Mouse (Mus musculus) large intestine, adult 2 months (tissue): ENCODE data around the gene Tbrg4. TPM values are rescaled to one million over a fixed set of nuclear protein-coding genes. Genes with fewer than 3 reads are reported as not detected.

Source experiments
- DNase-seq: peaks from one replicate; pipeline ENCODE4 v3.0.0-alpha.2; 2012; ENCODE audit warnings: low read depth, low spot score
- WGBS: fragments of 180-500 bp; shearing (Covaris S2); methylation state at CpG from one replicate; pipeline ENCODE4 v1.1.7; 2018; 5-methylcytosine and 5-hydroxymethylcytosine counted together
- polyA plus RNA-seq: library from polyadenylated mRNA; depleted of rRNA; stranded (reverse); fragments of >200 nt; gene quantifications from 2 replicates; pipeline ENCODE4 v1.2.3, GENCODE M21; 2012

The Tbrg4 gene
- polyA plus RNA-seq, 1 experiment = 110 TPM

GRCm38 (mm10) chr11:6596205-6596604 lies 29.7 kb downstream of the Tbrg4 start:
- 92% methylated on average over 6 of the region's 6 CpGs for WGBS
- no peak for DNase-seq

GRCm38 (mm10) chr11:6595339-6595738 lies 30.5 kb downstream of the Tbrg4 start:
- DNase-seq = no peak
- WGBS = 88% methylated on average over 5 of the region's 5 CpGs

- no peak for DNase-seq
- WGBS = 82% methylated on average over 6 of the region's 6 CpGs
Observed at GRCm38 (mm10) chr11:6594845-6595244, 31.0 kb downstream of the Tbrg4 start.

GRCm38 (mm10) chr11:6593406-6593805 lies 32.5 kb downstream of the Tbrg4 start:
- DNase-seq = no peak
- 78% methylated on average over 11 of the region's 11 CpGs for WGBS

GRCm38 (mm10) chr11:6590933-6591675 lies 34.8 kb downstream of the Tbrg4 start:
- 93% methylated on average over 10 of the region's 10 CpGs for WGBS
- DNase-seq = no peak

GRCm38 (mm10) chr11:6589838-6590237 lies 36.0 kb downstream of the Tbrg4 start:
- DNase-seq = no peak
- WGBS = 76% methylated on average over 7 of the region's 7 CpGs

GRCm38 (mm10) chr11:6588295-6588694 lies 37.6 kb downstream of the Tbrg4 start:
- WGBS = 85% methylated on average over 7 of the region's 7 CpGs
- DNase-seq = no peak

GRCm38 (mm10) chr11:6587249-6587940 lies 38.5 kb downstream of the Tbrg4 start:
- WGBS = 77% methylated on average over 7 of the region's 7 CpGs
- no peak for DNase-seq

GRCm38 (mm10) chr11:6586660-6587059 lies 39.2 kb downstream of the Tbrg4 start:
- DNase-seq = no peak
- 62% methylated on average over 3 of the region's 3 CpGs for WGBS

GRCm38 (mm10) chr11:6585748-6586147 lies 40.1 kb downstream of the Tbrg4 start:
- 86% methylated on average over 8 of the region's 8 CpGs for WGBS
- no peak for DNase-seq

GRCm38 (mm10) chr11:6581560-6581959 lies 44.3 kb downstream of the Tbrg4 start:
- DNase-seq = no peak

GRCm38 (mm10) chr11:6580065-6580750 lies 45.7 kb downstream of the Tbrg4 start:
- 61% methylated on average over 4 of the region's 4 CpGs for WGBS
- no peak for DNase-seq

More at GRCm38 (mm10) chr11:6581560-6581959, 44.3 kb downstream of the Tbrg4 start:
- 84% methylated on average over 2 of the region's 2 CpGs for WGBS

GRCm38 (mm10) chr11:6579361-6579760 lies 46.5 kb downstream of the Tbrg4 start:
- no peak for DNase-seq
- 85% methylated on average over 7 of the region's 7 CpGs for WGBS

GRCm38 (mm10) chr11:6576151-6576550 lies 49.7 kb downstream of the Tbrg4 start:
- 87% methylated on average over 3 of the region's 3 CpGs for WGBS
- DNase-seq = no peak

GRCm38 (mm10) chr11:6569410-6569777 lies 56.5 kb downstream of the Tbrg4 start:
- DNase-seq = no peak
- 45% methylated on average over 3 of the region's 3 CpGs for WGBS

- DNase-seq = no peak
- 68% methylated on average over 11 of the region's 11 CpGs for WGBS
Observed at GRCm38 (mm10) chr11:6568584-6569409, 57.1 kb downstream of the Tbrg4 start.

GRCm38 (mm10) chr11:6567951-6568350 lies 57.9 kb downstream of the Tbrg4 start:
- WGBS = 84% methylated on average over 8 of the region's 8 CpGs
- no peak for DNase-seq

GRCm38 (mm10) chr11:6566496-6566895 lies 59.4 kb downstream of the Tbrg4 start:
- WGBS = 57% methylated on average over 4 of the region's 4 CpGs
- DNase-seq = no peak
